Mouse (Mus musculus): ENCODE measurements at regions not wholly inside any gene's neighbourhood (a gene's known extent, or its start where the extent isn't known, plus 50 kb on each side); places are given as distances from the start of the nearest gene placed in this dataset.

GRCm38 (mm10) chr8:76748471-76748870 lies 150.8 kb upstream of the Nr3c2 start:
- no peaks in the 10 kb centered on the region for H3K9me3 ChIP-seq (ENCODE audit: control insufficient read depth)
- no peaks in the 10 kb centered on the region for H3K4me1 ChIP-seq (replicated peaks; ENCODE audit: control insufficient read depth, insufficient read depth, low read length)
- H3K4me3 ChIP-seq (ENCODE audit: low read depth, low read length), result no peak overlapping the region
- WGBS, result 41% methylated on average over 1 of the region's 1 CpGs
- no peak overlapping the region for H3K27ac ChIP-seq (ENCODE audit: low read depth, low read length)
- no peaks in the 10 kb centered on the region for H3K27me3 ChIP-seq (replicated peaks; ENCODE audit: control insufficient read depth, insufficient read depth, low read length)
- H3K4me2 ChIP-seq (replicated peaks; ENCODE audit: low read depth), result no peak overlapping the region
- no peak for ATAC-seq
- H3K36me3 ChIP-seq (ENCODE audit: control insufficient read depth, insufficient read depth), result no peaks in the 10 kb centered on the region
- H3K9ac ChIP-seq (ENCODE audit: low read depth, low read length), result no peak overlapping the region
- no peak for TF ChIP-seq CTCF (IDR thresholded peaks at IDR 0.05; ENCODE audit: low read depth)

GRCm38 (mm10) chr8:76750286-76750685 lies 149.0 kb upstream of the Nr3c2 start:
- H3K27ac ChIP-seq (ENCODE audit: low read depth, low read length), result no peak overlapping the region
- 44% methylated on average over 4 of the region's 4 CpGs for WGBS
- no peaks in the 10 kb centered on the region for H3K36me3 ChIP-seq (ENCODE audit: control insufficient read depth, insufficient read depth)
- no peaks in the 10 kb centered on the region for H3K9me3 ChIP-seq (ENCODE audit: control insufficient read depth)
- no peak for TF ChIP-seq CTCF (IDR thresholded peaks at IDR 0.05; ENCODE audit: low read depth)
- no peak overlapping the region for H3K9ac ChIP-seq (ENCODE audit: low read depth, low read length)
- H3K4me3 ChIP-seq (ENCODE audit: low read depth, low read length), result no peak overlapping the region
- peak; percentile 87 for ATAC-seq
- H3K4me2 ChIP-seq (replicated peaks; ENCODE audit: low read depth), result no peak overlapping the region
- no peaks in the 10 kb centered on the region for H3K27me3 ChIP-seq (replicated peaks; ENCODE audit: control insufficient read depth, insufficient read depth, low read length)
- no peaks in the 10 kb centered on the region for H3K4me1 ChIP-seq (replicated peaks; ENCODE audit: control insufficient read depth, insufficient read depth, low read length)

GRCm38 (mm10) chr8:76754166-76754565 lies 145.1 kb upstream of the Nr3c2 start:
- Histone ChIP-seq H3K36me3 (ENCODE audit: control insufficient read depth, insufficient read depth) (no peaks in the 10 kb centered on the region), H3K4me3 (ENCODE audit: low read depth, low read length) (no peak overlapping the region), H3K27ac (ENCODE audit: low read depth, low read length) (no peak overlapping the region), H3K27me3 (replicated peaks; ENCODE audit: control insufficient read depth, insufficient read depth, low read length) (no peaks in the 10 kb centered on the region), H3K9me3 (ENCODE audit: control insufficient read depth) (no peaks in the 10 kb centered on the region), H3K9ac (ENCODE audit: low read depth, low read length) (no peak overlapping the region), H3K4me1 (replicated peaks; ENCODE audit: control insufficient read depth, insufficient read depth, low read length) (no peaks in the 10 kb centered on the region), H3K4me2 (replicated peaks; ENCODE audit: low read depth) (no peak overlapping the region)
- no peak for ATAC-seq
- 73% methylated on average over 3 of the region's 3 CpGs for WGBS
- TF ChIP-seq CTCF (IDR thresholded peaks at IDR 0.05; ENCODE audit: low read depth), result no peak

- no peak overlapping the region for H3K4me3 ChIP-seq (ENCODE audit: low read depth, low read length)
- no peaks in the 10 kb centered on the region for H3K36me3 ChIP-seq (ENCODE audit: control insufficient read depth, insufficient read depth)
- H3K9me3 ChIP-seq (ENCODE audit: control insufficient read depth), result no peaks in the 10 kb centered on the region
- no peak overlapping the region for H3K4me2 ChIP-seq (replicated peaks; ENCODE audit: low read depth)
- H3K27me3 ChIP-seq (replicated peaks; ENCODE audit: control insufficient read depth, insufficient read depth, low read length), result no peaks in the 10 kb centered on the region
- 75% methylated on average over 3 of the region's 3 CpGs for WGBS
- no peak for TF ChIP-seq CTCF (IDR thresholded peaks at IDR 0.05; ENCODE audit: low read depth)
- no peaks in the 10 kb centered on the region for H3K4me1 ChIP-seq (replicated peaks; ENCODE audit: control insufficient read depth, insufficient read depth, low read length)
- ATAC-seq, result no peak
- H3K9ac ChIP-seq (ENCODE audit: low read depth, low read length), result no peak overlapping the region
- no peak overlapping the region for H3K27ac ChIP-seq (ENCODE audit: low read depth, low read length)
Observed at GRCm38 (mm10) chr8:76764201-76764600, 135.0 kb upstream of the Nr3c2 start.

- TF ChIP-seq CTCF (IDR thresholded peaks at IDR 0.05; ENCODE audit: low read depth), result no peak
- H3K4me3 ChIP-seq (ENCODE audit: low read depth, low read length), result no peak overlapping the region
Observed at GRCm38 (mm10) chr8:76768302-76768701, 130.9 kb upstream of the Nr3c2 start.

GRCm38 (mm10) chr8:76787744-76788143 lies 111.5 kb upstream of the Nr3c2 start:
- ATAC-seq, result no peak
- no peak overlapping the region for H3K4me2 ChIP-seq (replicated peaks; ENCODE audit: low read depth)
- WGBS, result 71% methylated on average over 1 of the region's 1 CpGs

More at GRCm38 (mm10) chr8:76768302-76768701, 130.9 kb upstream of the Nr3c2 start:
- Histone ChIP-seq H3K4me1 (replicated peaks; ENCODE audit: control insufficient read depth, insufficient read depth, low read length) (no peaks in the 10 kb centered on the region), H3K36me3 (ENCODE audit: control insufficient read depth, insufficient read depth) (no peaks in the 10 kb centered on the region), H3K27me3 (replicated peaks; ENCODE audit: control insufficient read depth, insufficient read depth, low read length) (no peaks in the 10 kb centered on the region), H3K9me3 (ENCODE audit: control insufficient read depth) (no peaks in the 10 kb centered on the region), H3K27ac (ENCODE audit: low read depth, low read length) (no peak overlapping the region), H3K9ac (ENCODE audit: low read depth, low read length) (no peak overlapping the region), H3K4me2 (replicated peaks; ENCODE audit: low read depth) (no peak overlapping the region)
- no peak for ATAC-seq
- WGBS, result 65% methylated on average over 5 of the region's 5 CpGs

GRCm38 (mm10) chr8:76793891-76794290 lies 105.4 kb upstream of the Nr3c2 start:
- Histone ChIP-seq H3K9ac (ENCODE audit: low read depth, low read length) (no peak overlapping the region), H3K4me3 (ENCODE audit: low read depth, low read length) (no peak overlapping the region), H3K27me3 (replicated peaks; ENCODE audit: control insufficient read depth, insufficient read depth, low read length) (no peaks in the 10 kb centered on the region), H3K36me3 (ENCODE audit: control insufficient read depth, insufficient read depth) (no peaks in the 10 kb centered on the region), H3K27ac (ENCODE audit: low read depth, low read length) (no peak overlapping the region), H3K4me1 (replicated peaks; ENCODE audit: control insufficient read depth, insufficient read depth, low read length) (no peaks in the 10 kb centered on the region), H3K9me3 (ENCODE audit: control insufficient read depth) (no peaks in the 10 kb centered on the region), H3K4me2 (replicated peaks; ENCODE audit: low read depth) (no peak overlapping the region)
- ATAC-seq, result peak; percentile 85
- TF ChIP-seq CTCF (IDR thresholded peaks at IDR 0.05; ENCODE audit: low read depth), result no peak
- 55% methylated on average over 3 of the region's 3 CpGs for WGBS

More at GRCm38 (mm10) chr8:76787744-76788143, 111.5 kb upstream of the Nr3c2 start:
- no peaks in the 10 kb centered on the region for H3K36me3 ChIP-seq (ENCODE audit: control insufficient read depth, insufficient read depth)
- H3K27me3 ChIP-seq (replicated peaks; ENCODE audit: control insufficient read depth, insufficient read depth, low read length), result no peaks in the 10 kb centered on the region
- H3K9ac ChIP-seq (ENCODE audit: low read depth, low read length), result no peak overlapping the region
- no peaks in the 10 kb centered on the region for H3K9me3 ChIP-seq (ENCODE audit: control insufficient read depth)
- H3K27ac ChIP-seq (ENCODE audit: low read depth, low read length), result no peak overlapping the region
- peak; percentile 59 for TF ChIP-seq CTCF (IDR thresholded peaks at IDR 0.05; ENCODE audit: low read depth)
- no peaks in the 10 kb centered on the region for H3K4me1 ChIP-seq (replicated peaks; ENCODE audit: control insufficient read depth, insufficient read depth, low read length)
- H3K4me3 ChIP-seq (ENCODE audit: low read depth, low read length), result no peak overlapping the region
